In genomic region chr13:52577326-52577920, GRCm38 (mm10) we compare ENCODE assay signal across 13 mouse cellular contexts. TPM values are rescaled to one million over a fixed set of nuclear protein-coding genes. Genes with fewer than 3 reads are reported as not detected.
A peak's percentile ranks its signal among the peaks of the same experiment; 100 is the strongest.
DNase-seq lines count a peak whose midpoint lies in the region; ATAC-seq lines count a peak whose summit lies in the region.
"Had no signal": no experiment of that assay in that cellular context is flagged by ENCODE, and none has a peak within 500 bp of the region (broad histone marks: within the 10 kb centered on the region; RNA-seq: fewer than 3 reads in every experiment).

No protein-coding gene starts in this region.

- H3K4me3 ChIP-seq in heart, embryonic 13.5 days, result no peak overlapping the region
- peak overlapping the region; percentile 89 for H3K4me3 ChIP-seq in megakaryocyte, embryonic 14.5 days (replicated peaks)
- H3K4me3 ChIP-seq in limb, embryonic 10.5 days, result no peak overlapping the region
- H3K4me3 ChIP-seq: forebrain, embryonic 13.5 days; neural tube, embryonic 12.5 days had no signal

- H3K27ac ChIP-seq in heart, embryonic 13.5 days (replicated peaks), result peak overlapping the region; percentile 91
- peak overlapping the region; percentile 77 for H3K27ac ChIP-seq in limb, embryonic 10.5 days
- H3K27ac ChIP-seq: forebrain, embryonic 13.5 days; neural tube, embryonic 12.5 days had no signal

- no peak for ATAC-seq in heart, embryonic 13.5 days (ENCODE audit: extremely low read depth, insufficient number of reproducible peaks, low FRiP score, low TSS enrichment)
- no peak for ATAC-seq in megakaryocyte, adult 5-6 weeks (ENCODE audit: poor library complexity, severe bottlenecking)
- ATAC-seq: forebrain, embryonic 13.5 days had no signal

- DNase-seq in heart, adult 18-20 months, result no peak
- no peak for DNase-seq in limb, embryonic 10.5 days (ENCODE audit: low spot score)
- DNase-seq in cerebellum, postnatal 10 days, result no peak
- DNase-seq in layer of hippocampus, postnatal 25 days (ENCODE audit: extremely low spot score in 1 of 2, low spot score in 1 of 2), result no peak
- DNase-seq: cerebellum, adult 11-12 months; kidney, postnatal 10 days; right cerebral cortex, postnatal 25 days; thymus, adult 18-20 months had no signal

- H3K9me3 ChIP-seq in heart, embryonic 13.5 days, result no peaks in the 10 kb centered on the region
- peaks cover 7% of the 10 kb centered on the region; the same call in 1 of the 2 replicates for H3K9me3 ChIP-seq in megakaryocyte, embryonic 14.5 days
- H3K9me3 ChIP-seq in limb, embryonic 10.5 days (replicated peaks), result no peaks in the 10 kb centered on the region
- H3K9me3 ChIP-seq: forebrain, embryonic 13.5 days; neural tube, embryonic 12.5 days had no signal

- no peaks in the 10 kb centered on the region for H3K27me3 ChIP-seq in heart, embryonic 13.5 days (replicated peaks)
- no peaks in the 10 kb centered on the region for H3K27me3 ChIP-seq in megakaryocyte, embryonic 14.5 days (replicated peaks)
- peaks cover 19% of the 10 kb centered on the region for H3K27me3 ChIP-seq in limb, embryonic 10.5 days (ENCODE audit: low read depth, poor library complexity, severe bottlenecking)

- WGBS in heart, embryonic 13.5 days, result 11% methylated on average over 3 of the region's 3 CpGs
- WGBS in limb, embryonic 10.5 days, result 85% methylated on average over 3 of the region's 3 CpGs

- H3K9ac ChIP-seq in heart, embryonic 13.5 days, result peak overlapping the region; percentile 66
- H3K9ac ChIP-seq: forebrain, embryonic 13.5 days; neural tube, embryonic 12.5 days had no signal

- peaks cover 34% of the 10 kb centered on the region for H3K4me1 ChIP-seq in heart, embryonic 13.5 days
- peaks cover 99% of the 10 kb centered on the region for H3K4me1 ChIP-seq in megakaryocyte, embryonic 14.5 days
- peaks cover 23% of the 10 kb centered on the region for H3K4me1 ChIP-seq in limb, embryonic 10.5 days
- H3K4me1 ChIP-seq: neural tube, embryonic 12.5 days had no signal

- peak overlapping the region; percentile 34 for H3K4me2 ChIP-seq in heart, embryonic 13.5 days
- H3K4me2 ChIP-seq: forebrain, embryonic 13.5 days; neural tube, embryonic 12.5 days had no signal

- no peaks in the 10 kb centered on the region for H3K36me3 ChIP-seq in heart, embryonic 13.5 days
- peaks cover 15% of the 10 kb centered on the region for H3K36me3 ChIP-seq in megakaryocyte, embryonic 14.5 days (replicated peaks; ENCODE audit: low read length)
- H3K36me3 ChIP-seq in limb, embryonic 10.5 days, result no peaks in the 10 kb centered on the region
- H3K36me3 ChIP-seq: neural tube, embryonic 12.5 days had no signal

RNA-seq across cellular contexts. Expression of gene Syk, which starts 5.5 kb away (rescaled TPM):
- 6.3 and 6.5 TPM in 2 replicates for polyA plus RNA-seq in heart, embryonic 13.5 days (2015; fragmentation: Nextera tagmentation; extraction: Ambion mirVana)
- 10 to 100 TPM; 16.1 to 21.1 TPM for total RNA-seq in heart, adult 18-20 months (2021)
- polyA plus RNA-seq in megakaryocyte, embryonic 14.5 days (2012; ENCODE audit: insufficient read depth, low replicate concordance), result 33.3 and 55.7 TPM in 2 replicates
- total RNA-seq in megakaryocyte, adult 5-6 weeks (2015), result 87.8 and 90.2 TPM in 2 replicates
- total RNA-seq in megakaryocyte, adult 5-6 weeks (2017), result 157 and 178 TPM in 2 replicates
- 2.0 and 2.5 TPM in 2 replicates for polyA plus RNA-seq in limb, embryonic 10.5 days (2016; fragmentation: Nextera tagmentation; extraction: Ambion mirVana)
- total RNA-seq in layer of hippocampus, postnatal 25 days (2021), result 1 to 10 TPM; 3.0 to 3.9 TPM

RNA-seq across cellular contexts. Expression of gene Diras2, which starts 46.3 kb away (rescaled TPM):
- 0.52 and 0.65 TPM in 2 replicates for polyA plus RNA-seq in heart, embryonic 13.5 days (2015; fragmentation: Nextera tagmentation; extraction: Ambion mirVana)
- total RNA-seq in heart, adult 18-20 months (2021), result under 1 TPM; 0.25 to 0.39 TPM
- 1.3 TPM in 1 of 2 replicates, not detected in the other for polyA plus RNA-seq in megakaryocyte, embryonic 14.5 days (2012; ENCODE audit: insufficient read depth, low replicate concordance)
- total RNA-seq in megakaryocyte, adult 5-6 weeks (2015), result 0.30 and 0.54 TPM in 2 replicates
- total RNA-seq in megakaryocyte, adult 5-6 weeks (2017), result 0.04 TPM in 1 of 2 replicates, not detected in the other
- 0.11 TPM in 2 replicates for polyA plus RNA-seq in limb, embryonic 10.5 days (2016; fragmentation: Nextera tagmentation; extraction: Ambion mirVana)
- 100 to 1,000 TPM; 155 to 160 TPM for total RNA-seq in layer of hippocampus, postnatal 25 days (2021)

Comparison
In these comparisons a context has a peak if more than half of its experiments do, and no peak if none do; other contexts are left out.
1. RNA of gene Syk, which starts 5.5 kb away (total RNA-seq): 87.8 to 178 TPM in megakaryocyte, adult 5-6 weeks; 16.1 to 21.1 TPM in heart, adult 18-20 months and 3.0 to 3.9 TPM in layer of hippocampus, postnatal 25 days; every median in the first group is over 4 times any median in the second.
2. RNA of gene Diras2, which starts 46.3 kb away (total RNA-seq): 155 to 160 TPM in layer of hippocampus, postnatal 25 days; 0.04 to 0.54 TPM in megakaryocyte, adult 5-6 weeks and 0.25 to 0.39 TPM in heart, adult 18-20 months; every median in the first group is over 100 times any median in the second.